Mouse (Mus musculus) layer of hippocampus, postnatal 14 days (tissue): ENCODE measurements around the gene Gucy2g. TPM values are rescaled to one million over a fixed set of nuclear protein-coding genes. Genes with fewer than 3 reads are reported as not detected.

Source experiments
- DNase-seq, 2 experiments: peaks; one replicate each; pipeline ENCODE4 v3.0.0; 2021 to 2022; ENCODE audit warnings: low spot score in 2 of 2, mixed read lengths in 1 of 2
- total RNA-seq, 2 experiments: library from RNA; stranded (reverse); gene quantifications; 2 replicates each; pipeline ENCODE4 v1.2.3; 2021

Gene Gucy2g
- total RNA-seq, 2 experiments from 2014 or later, result 0.46 to 0.52 TPM

DNA sequence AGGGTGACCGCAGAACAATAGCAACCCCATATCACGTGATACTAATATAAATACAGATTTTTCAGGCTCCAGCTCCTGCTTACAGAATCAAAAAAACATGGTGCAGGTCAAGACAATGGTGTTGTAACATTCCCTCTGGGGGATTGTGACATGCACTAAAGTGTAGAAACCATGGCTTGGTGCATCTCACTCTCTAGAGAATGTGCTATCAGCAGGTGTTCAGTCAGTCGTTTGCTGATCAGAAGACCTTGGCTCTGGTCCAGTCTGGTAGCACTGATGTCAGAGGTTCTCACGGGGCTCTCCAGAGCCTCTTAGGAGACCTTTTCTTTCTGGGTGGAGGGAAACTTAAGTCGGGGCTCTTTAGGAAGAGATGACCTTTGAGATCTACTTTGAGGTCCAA lies 9.4 kb upstream of the Gucy2g start:
- DNase-seq, result no peak

DNA sequence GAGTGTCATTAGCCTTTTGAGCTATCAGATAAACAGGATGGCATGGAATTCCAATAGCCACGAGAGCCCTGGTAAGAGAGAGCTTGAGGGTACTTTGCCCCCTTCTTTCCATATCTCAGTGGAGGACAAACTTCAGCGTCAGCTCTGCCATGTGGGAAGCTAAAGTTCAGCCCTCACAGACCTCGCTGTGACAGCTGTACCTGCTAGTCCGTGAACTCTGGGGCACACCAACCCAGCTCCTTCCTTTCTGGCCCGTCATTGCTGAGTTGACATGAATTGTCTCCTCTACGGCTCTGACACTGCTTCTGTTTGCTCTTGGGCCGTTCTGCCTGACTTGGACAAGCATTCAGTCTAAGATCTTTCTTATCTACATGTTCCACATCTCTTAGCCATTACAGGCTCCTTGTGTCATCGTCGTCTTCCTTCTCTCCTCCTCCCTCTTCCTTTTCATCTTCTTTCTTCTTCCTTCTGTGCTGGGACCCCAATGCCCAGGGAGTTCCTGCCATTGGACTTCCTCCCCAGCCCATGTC lies 7.0 kb upstream of the Gucy2g start:
- DNase-seq, result no peak

DNA sequence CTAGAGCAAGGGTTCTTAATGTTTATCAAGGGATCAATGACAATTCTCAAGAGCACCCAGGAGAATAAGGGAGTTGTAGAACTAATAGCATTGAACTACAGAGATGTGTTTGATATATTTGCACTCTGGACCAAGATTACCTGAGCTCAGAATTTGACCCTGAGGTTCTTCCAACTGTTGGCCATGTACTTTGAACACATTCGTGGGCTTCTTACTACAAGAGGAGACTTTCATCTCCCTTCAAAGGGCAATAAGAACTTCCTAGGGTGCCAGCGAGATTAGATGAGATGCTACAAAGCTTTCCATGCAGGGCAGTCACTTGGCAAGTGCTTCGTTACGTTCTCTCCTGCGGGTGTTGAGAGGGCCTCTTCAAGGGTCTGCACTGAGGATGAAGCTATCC lies 6.5 kb upstream of the Gucy2g start:
- DNase-seq, result no peak

DNA sequence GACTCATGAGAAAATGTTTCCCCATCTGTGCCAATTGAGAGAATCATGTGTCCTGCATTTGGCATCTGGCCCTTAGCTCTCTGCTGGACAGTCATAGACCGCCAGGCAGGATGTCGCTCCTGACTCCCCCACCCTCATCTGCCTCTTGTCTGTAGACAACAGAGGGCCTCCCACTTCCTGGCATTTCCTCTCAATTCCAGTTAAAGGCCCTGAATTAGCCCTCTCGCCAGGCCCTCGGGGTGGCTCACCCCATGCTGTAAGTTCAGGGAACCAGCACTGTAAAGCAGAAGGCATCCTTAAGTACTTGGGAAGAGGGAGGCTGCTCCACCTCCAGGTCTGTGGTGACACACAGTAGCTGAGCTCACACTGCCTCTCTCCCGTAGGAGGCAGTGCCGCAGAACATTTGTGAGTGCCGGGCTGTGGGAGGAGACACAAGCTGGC lies 3.8 kb upstream of the Gucy2g start:
- DNase-seq, result peak in 1 of 2 experiments; percentile 27

DNA sequence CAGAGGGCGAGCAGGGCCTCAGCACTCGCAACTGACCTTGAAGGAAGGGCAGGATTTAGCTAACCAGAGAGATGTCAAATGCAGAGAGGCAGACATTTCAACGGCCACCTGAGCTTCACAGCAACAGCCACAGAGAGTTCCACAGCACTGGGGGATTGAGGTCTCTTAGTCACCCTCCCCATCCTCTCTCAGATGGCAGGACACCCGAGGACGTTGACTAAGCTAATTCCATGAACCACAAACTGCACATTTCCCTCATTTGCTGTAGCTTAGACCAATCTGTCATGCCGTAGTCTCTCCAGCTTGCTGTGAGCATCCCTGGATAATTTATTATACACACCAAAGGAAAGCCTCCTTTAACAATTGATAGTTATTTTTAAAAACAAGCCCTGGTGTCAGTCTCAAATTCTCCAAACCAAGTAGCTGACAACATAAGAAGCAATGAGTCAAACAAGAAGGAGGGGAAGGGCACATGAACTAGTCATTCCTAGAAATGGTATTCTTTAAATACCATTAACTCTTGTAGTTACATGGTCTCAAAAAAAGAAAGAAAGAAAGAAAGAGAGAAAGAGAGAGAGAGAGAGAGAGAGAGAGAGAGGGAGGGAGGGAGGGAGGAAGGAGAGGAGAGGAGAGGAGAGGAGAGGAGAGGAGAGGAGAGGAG lies 1.1 kb downstream of the Gucy2g start:
- DNase-seq, result no peak

DNA sequence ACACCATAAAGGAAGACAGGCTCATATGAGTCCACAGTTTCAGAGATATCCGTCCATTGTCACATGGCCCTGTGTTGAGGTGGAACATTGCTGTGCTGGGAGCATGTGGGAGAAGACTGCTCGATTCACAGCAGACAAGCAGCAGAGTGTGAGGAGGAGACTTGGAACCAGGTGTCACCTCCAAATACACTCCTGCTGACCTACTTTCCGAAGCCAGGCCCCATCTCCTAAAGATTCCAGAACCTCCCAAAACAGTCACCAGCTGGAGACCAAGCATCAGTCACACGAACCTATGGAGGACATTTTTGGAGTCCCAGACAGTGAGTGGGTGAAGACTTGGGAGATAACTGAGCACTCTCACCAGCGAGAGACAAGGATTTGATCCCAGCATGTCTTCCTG lies 4.5 kb downstream of the Gucy2g start:
- no peak for DNase-seq

DNA sequence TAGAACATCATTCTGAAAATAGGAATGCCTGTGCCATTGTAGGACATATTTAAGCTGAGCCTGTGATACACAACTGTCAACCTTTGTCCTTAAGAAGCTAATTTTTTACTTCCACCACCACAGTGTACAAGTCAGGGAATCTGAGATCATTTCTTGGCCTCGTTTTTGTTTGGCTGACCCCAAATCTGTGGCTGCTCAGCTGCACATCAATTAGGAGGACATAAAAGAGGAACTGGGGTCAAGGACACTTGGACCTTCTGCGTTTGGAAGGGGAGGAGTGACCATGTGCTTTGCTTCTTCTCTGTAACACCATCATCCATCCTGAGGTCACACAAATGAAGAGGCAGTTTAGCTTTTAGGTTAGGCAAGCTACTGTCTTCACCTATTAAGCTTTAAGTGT lies 5.0 kb downstream of the Gucy2g start:
- DNase-seq, result no peak

DNA sequence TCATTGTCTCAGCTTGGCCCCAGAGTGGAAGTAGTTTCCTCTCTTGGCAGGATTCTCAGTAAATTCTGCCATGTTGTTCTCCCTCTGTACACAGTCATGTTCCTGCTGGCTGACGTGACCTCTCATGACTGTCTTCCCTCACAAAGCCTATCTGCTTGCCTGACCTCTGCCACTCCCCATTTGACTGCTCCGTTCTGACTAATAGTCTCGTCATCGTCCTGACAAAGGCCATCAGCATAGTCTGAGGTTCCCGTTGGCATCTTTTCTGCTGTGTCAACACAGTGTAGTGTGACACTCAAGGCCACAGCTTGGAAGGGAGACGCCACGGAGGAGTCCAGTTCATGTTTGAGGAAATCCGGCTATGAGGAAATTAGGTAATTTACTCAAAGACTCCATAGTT lies 8.9 kb downstream of the Gucy2g start:
- no peak for DNase-seq

DNA sequence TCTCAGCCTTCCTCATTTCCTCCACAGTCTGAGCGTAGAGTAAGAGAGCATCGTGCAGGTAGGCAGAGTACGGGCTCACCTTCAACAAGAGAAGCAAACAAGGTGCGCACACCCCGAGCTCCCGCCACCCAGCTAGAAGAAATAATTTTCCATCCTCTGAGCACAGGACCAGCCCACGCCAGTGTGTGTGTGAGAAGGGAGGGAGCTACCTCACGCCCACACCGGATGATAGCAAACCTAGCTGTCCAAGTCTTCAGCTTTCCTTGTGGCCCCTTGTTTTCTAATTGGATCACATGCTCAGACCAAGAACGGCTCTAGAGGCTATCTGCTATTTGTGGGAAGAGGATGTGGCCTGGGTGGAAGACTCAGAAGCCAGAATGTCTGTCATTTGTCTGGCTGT lies 10.0 kb downstream of the Gucy2g start:
- no peak for DNase-seq

DNA sequence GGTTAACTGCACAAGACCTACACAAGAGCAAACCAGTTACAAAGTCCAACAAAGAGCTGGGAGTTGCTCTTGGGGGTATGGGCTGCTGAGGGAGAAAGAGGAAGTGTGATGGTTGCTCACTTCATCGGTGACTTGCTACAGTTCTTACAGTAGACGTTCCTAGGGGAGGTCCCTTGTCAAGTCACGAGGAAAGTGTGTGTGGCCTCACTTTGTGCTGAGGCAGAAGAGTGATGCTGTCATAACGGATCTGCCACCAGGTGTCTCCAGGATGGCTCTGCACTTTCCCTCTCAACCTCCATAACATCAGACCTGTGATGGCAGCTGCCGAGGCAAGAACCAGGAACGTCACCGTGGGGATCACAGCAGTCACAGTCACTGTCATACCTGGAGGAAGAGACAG lies 13.9 kb downstream of the Gucy2g start:
- DNase-seq, result no peak

DNA sequence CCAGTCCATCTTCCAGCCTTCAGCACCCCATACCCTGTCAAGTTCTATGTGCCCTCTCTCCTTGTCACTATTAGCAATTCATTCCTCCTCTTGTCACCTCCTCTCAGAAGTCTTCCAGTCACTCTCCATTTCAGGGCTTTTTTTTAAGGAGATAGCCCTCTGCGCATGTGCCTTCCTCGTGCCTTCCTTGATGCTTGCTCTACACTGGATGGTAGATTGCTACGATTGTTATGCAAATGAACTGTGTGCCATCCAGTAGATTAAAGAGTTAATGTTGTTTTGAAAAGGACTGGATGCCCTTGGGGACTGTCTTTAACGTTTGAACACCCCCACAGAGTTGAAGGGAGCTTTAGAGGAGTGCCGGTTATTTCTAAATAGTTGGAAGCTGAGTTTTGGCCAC lies 14.4 kb downstream of the Gucy2g start:
- DNase-seq, result no peak

DNA sequence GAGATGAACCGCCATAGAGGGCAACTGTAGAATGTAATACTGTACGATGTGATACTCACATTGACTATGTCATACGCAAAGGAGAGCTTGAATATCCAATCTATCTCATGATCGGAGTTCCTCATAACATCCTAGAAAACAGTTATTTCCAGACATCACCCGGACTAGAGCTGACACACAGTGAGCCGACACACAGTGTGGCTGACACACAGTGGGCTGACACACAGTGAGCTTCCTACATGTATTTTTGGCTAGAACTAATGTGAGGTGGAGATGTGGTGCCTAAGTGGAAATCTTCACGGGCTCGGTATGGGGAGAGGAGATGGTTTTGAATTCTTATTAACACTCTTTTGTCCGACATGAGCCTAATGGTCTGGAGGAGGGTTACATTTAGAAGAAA lies 18.8 kb downstream of the Gucy2g start:
- no peak for DNase-seq

DNA sequence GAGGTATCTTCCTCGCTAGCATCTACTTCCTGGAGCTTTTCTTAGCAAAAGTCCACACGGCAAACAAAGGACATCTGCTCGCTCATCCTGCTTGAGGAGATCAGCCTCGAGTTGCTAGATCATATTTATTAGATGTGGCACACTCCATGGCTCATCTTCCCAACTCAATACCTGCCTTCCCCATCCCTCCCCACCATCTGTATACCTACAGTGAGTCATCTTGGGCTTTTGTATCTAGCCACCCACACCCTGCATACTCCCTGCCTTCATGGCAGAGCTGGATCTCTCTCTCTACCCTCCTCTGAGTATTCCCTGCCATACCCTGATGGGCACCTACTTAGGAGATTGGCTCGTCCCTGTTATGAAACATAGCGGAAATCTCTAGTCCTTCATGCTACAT lies 19.8 kb downstream of the Gucy2g start:
- DNase-seq, result no peak

DNA sequence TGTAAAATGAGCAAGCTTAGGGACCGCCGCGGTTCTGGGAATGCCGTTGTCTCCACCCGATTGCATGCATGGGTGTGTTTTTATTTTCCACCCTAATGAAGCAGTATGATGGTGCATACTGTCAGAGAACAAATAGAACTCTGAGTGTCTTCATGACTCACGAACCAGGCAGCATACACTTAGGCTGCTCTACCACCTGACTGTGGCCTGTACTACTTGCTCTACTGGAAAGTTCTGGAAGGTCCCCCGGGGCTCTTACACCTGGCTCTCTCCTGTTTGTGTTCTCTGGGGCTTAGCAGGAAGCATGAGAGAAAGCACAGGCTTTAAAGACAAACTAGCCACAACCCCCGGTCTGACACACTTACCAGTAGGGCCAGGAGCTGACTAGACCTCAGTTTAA lies 21.7 kb downstream of the Gucy2g start:
- DNase-seq, result no peak

DNA sequence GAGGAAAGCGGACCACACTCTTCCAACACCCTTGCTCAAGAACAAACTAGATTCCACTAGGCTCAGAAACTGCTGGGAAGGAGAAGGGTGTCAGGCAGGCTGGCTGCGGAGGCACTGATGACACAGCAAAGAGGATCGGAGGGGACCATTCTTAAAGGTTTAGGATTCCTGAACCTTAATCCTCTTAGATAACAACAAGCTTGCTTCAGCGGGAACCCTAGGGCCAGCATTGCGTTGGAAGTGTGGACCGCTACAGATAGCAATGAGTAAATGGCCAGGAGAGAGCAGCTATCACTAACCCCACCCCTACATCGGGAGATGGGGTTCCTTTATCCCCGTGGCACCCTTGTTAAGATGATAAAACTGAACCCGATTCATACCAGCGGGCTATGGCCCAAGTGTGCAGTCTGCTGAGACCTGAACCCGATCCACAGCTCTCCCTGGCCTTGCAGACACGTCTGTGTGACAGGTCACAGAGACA lies 22.3 kb downstream of the Gucy2g start:
- no peak for DNase-seq

DNA sequence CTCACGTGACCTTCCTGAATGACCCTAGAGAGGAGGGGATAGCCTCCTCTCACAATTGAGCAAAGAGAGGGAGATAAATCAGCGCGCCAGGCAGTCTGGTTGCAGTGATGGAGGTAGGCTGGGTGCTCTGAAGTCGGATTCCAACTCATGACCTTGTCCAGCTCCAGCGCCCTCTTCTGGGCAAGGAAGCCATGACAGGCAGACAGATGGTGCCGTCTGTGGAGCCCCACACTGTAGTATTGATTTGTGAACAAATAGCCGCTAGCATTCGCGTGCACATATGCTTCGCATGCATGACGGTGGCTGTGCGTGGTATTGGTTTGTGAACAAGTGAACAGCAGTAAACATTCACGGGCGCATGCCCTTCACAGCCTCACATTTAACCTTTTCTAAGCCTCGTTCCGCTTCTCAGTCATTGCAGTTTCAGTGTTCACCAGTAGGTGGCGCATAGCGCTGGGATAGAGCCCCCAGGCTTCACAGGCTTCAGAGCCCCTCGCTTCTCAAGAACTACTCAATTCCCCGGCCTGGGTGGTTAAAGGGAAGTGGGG lies 22.8 kb downstream of the Gucy2g start:
- DNase-seq, result peak; percentile 89 to 95

DNA sequence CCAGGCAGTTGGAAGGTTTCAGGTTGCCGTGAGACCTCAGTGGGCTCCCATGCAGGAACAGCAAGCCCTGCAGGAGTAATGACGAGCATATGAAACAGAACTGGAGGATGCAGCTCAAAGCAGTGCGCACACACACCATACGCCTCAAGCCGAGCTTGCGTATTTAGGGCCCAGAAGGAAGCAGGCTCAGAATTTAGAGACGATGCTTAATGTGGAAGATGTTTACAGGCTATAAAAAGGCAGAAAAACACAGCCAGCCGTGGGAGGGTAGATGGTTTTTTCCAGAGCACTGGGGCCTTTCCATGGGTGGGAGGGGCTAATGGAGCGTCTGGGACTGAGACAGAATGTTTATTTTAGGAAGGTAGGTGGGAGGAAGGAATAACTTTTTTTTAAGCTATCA lies 23.7 kb downstream of the Gucy2g start:
- DNase-seq, result peak; percentile 30 to 73

DNA sequence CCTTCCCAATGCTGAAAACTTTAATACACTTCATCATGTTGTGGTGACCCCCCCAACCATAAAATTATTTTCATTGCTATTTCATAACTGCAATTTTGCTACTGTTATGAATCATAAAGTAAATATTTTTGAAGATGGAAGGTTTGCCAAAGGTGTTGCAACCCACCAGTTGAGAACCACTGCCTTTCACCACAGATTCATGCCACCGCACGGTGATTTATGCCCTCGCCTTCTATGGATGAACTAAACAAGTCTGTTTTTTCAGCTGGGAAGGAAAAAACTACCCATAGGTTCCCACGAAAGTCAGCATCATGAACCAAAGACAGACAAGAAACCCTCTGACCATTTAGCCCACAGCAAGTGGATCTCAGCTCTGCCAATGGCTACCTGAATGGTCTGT lies 24.2 kb downstream of the Gucy2g start:
- DNase-seq, result no peak

DNA sequence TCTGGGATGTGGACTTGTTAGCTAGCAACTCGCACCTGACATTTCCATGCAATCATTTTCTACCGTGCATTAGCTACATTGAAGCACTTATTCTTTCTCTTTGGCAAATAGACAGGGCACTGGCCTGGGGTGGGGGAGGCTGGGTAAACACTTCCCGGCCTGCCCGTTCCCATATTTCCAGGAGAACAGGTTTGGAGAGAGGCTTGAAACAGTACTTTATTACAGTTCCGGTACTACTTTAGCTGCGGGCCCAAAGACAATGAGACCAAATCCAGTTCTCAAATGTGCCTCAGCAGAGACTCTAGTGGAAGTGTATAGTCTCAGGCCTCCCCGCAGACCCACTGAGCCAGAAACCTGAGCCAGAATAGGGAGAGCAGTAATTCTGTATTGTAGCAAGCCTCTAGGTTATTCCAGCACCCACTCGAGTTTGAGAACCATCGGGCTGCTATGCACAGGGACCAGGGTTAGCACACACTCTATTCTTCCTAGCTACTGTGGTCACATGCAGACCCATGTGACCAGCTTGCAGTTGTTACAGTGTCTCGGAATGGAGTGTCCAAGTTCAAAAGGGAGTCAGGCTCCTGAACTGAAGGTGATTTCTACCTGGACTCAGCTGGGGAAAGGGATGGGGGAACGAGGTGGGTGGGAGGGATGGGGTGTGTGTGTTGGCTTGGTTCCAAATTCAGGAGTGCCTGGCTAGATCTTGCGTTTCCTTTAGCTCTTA lies 27.3 kb downstream of the Gucy2g start:
- DNase-seq, result no peak

DNA sequence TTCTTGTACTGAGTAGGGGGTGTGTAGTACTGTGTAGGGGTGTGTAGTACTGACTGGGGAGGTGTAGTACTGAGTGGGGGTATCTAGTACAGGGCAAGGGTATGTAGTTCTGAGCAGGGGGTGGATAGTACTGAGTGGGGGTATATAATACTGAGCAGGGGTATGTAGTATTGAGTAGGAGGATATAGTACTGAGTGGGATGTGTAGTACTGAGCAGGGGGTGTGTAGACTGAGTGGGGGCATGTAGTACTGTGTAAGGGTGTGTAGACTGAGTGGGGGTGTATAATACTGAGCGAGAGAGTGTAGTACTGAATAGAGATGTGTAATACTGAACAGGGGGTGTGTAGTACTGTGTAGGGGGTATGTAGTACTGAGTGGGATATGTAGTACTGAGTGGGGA lies 29.3 kb downstream of the Gucy2g start:
- no peak for DNase-seq

DNA sequence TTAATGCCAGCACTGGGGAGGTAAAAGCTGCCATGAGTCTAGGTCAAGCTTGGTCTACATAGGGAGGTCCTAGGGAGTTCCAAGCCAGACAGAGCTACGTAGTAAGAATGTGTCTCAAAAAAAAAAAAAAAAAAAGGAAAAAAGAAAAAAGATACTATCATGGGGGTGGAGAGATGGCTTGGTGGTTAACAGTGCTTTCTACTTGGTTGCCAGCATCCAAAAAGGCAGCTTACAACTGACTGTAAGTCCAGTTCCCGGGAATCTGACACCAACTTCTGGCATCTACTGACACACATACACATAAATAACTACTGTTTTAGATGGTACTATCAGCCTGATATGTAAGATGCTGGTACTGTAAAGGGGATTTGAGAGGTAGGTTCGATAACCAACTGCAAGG lies 32.0 kb downstream of the Gucy2g start:
- no peak for DNase-seq

DNA sequence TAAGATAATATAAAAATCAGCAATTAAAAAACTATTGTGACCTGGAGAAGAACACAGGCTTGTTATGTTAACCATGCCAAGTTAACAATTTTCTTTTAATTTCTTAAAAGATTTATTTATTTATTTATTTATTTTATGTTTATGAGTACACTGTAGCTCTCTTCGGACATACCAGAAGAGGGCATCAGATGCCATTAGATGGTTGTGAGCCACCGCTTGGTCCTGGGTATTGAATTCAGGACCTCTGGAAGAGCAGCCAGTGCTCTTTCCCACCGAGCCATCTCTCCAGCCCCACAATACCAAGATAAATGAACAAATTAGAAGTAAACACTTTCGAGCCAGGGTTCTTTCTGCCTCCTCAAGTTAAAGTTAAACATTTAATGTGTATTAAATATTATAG lies 32.4 kb downstream of the Gucy2g start:
- DNase-seq, result no peak
